Comparison of ENCODE assay signal across 17 mouse cellular contexts in genomic region chr1:193692991-193693390, GRCm38 (mm10).
DNase-seq lines count a peak whose midpoint lies in the region; ATAC-seq and TF ChIP-seq lines count a peak whose summit lies in the region.
"Had no signal": no experiment of that assay in that cellular context is flagged by ENCODE, and none has a peak within 500 bp of the region (broad histone marks: within the 10 kb centered on the region; RNA-seq: fewer than 3 reads in every experiment).

No protein-coding gene starts in this region.

- H3K27ac ChIP-seq in cerebellum, adult 2 months (ENCODE audit: insufficient read depth, low read length), result no peak overlapping the region
- 0 out of 2 replicates have a peak overlapping the region, but pooled peaks have one; percentile 35 for H3K27ac ChIP-seq in hindbrain, embryonic 10.5 days
- H3K27ac ChIP-seq in hindbrain, embryonic 14.5 days, result no peak overlapping the region
- H3K27ac ChIP-seq: gastrocnemius, adult 2 months; left cerebral cortex, adult 2 months; limb, embryonic 13.5 days; liver, embryonic 15.5 days; midbrain, embryonic 15.5 days had no signal

- no peak overlapping the region for H3K4me3 ChIP-seq in cerebellum, adult 2 months (replicated peaks; ENCODE audit: insufficient read depth, low read depth, low read length)
- no peak overlapping the region for H3K4me3 ChIP-seq in hindbrain, embryonic 10.5 days
- H3K4me3 ChIP-seq in hindbrain, embryonic 14.5 days (replicated peaks; ENCODE audit: low read length), result no peak overlapping the region
- no peak overlapping the region for H3K4me3 ChIP-seq in lung, adult 2 months (replicated peaks; ENCODE audit: extremely low read depth, low read depth, low read length)
- H3K4me3 ChIP-seq: gastrocnemius, adult 2 months; left cerebral cortex, adult 2 months; limb, embryonic 13.5 days; liver, embryonic 15.5 days; midbrain, embryonic 15.5 days had no signal

- no peaks in the 10 kb centered on the region for H3K4me1 ChIP-seq in cerebellum, adult 2 months (ENCODE audit: control insufficient read depth, insufficient read depth, low read length)
- peaks cover 12% of the 10 kb centered on the region for H3K4me1 ChIP-seq in hindbrain, embryonic 10.5 days (replicated peaks)
- peaks cover 14% of the 10 kb centered on the region; the same call in 1 of the 2 replicates for H3K4me1 ChIP-seq in hindbrain, embryonic 14.5 days (replicated peaks; ENCODE audit: control insufficient read depth, insufficient read depth, low read length)
- no peaks in the 10 kb centered on the region for H3K4me1 ChIP-seq in lung, adult 2 months (ENCODE audit: control insufficient read depth, insufficient read depth, low read length)
- H3K4me1 ChIP-seq: limb, embryonic 13.5 days had no signal

- WGBS in cerebellum, adult 2 months, result 6% methylated on average over 3 of the region's 3 CpGs
- WGBS in hindbrain, embryonic 10.5 days, result 18% methylated on average over 3 of the region's 3 CpGs
- 23% methylated on average over 3 of the region's 3 CpGs for WGBS in hindbrain, embryonic 14.5 days
- 31% methylated on average over 3 of the region's 3 CpGs for WGBS in lung, adult 2 months

- no peak for ATAC-seq in hindbrain, embryonic 14.5 days (ENCODE audit: low FRiP score)
- ATAC-seq in erythroid progenitor cell, adult 5-6 weeks (replicated peaks; ENCODE audit: low FRiP score, poor library complexity, severe bottlenecking), result no peak
- no peak for ATAC-seq in monocyte, adult 5-6 weeks (replicated peaks; ENCODE audit: insufficient number of reproducible peaks, low FRiP score, low TSS enrichment, poor library complexity, severe bottlenecking)
- ATAC-seq: forebrain, embryonic 16.5 days; midbrain, embryonic 15.5 days had no signal

- no peaks in the 10 kb centered on the region for H3K36me3 ChIP-seq in hindbrain, embryonic 10.5 days
- H3K36me3 ChIP-seq in hindbrain, embryonic 14.5 days (replicated peaks; ENCODE audit: control insufficient read depth, insufficient read depth), result no peaks in the 10 kb centered on the region
- H3K36me3 ChIP-seq: limb, embryonic 13.5 days; liver, embryonic 15.5 days; midbrain, embryonic 15.5 days had no signal

- H3K9ac ChIP-seq in hindbrain, embryonic 14.5 days, result no peak overlapping the region
- H3K9ac ChIP-seq: limb, embryonic 13.5 days; liver, embryonic 15.5 days; midbrain, embryonic 15.5 days had no signal

- H3K9me3 ChIP-seq in hindbrain, embryonic 10.5 days, result no peaks in the 10 kb centered on the region
- H3K9me3 ChIP-seq in hindbrain, embryonic 14.5 days (ENCODE audit: control insufficient read depth, low read length), result 0 out of 2 replicates have a peak, but pooled peaks cover 5% of the 10 kb centered on the region
- H3K9me3 ChIP-seq: limb, embryonic 13.5 days; liver, embryonic 15.5 days; midbrain, embryonic 15.5 days had no signal

- H3K4me2 ChIP-seq in hindbrain, embryonic 14.5 days (replicated peaks), result no peak overlapping the region
- H3K4me2 ChIP-seq: limb, embryonic 13.5 days; liver, embryonic 15.5 days; midbrain, embryonic 15.5 days had no signal

- no peak for TF ChIP-seq POLR2A in cerebellum, adult 2 months (IDR thresholded peaks at IDR 0.05; ENCODE audit: borderline replicate concordance, insufficient read depth, low read length)
- no peak for TF ChIP-seq POLR2A in lung, adult 2 months (IDR thresholded peaks at IDR 0.05; ENCODE audit: borderline replicate concordance, extremely low read depth, low read depth, low read length)

- no peak for TF ChIP-seq CTCF in cerebellum, adult 2 months (IDR thresholded peaks at IDR 0.05; ENCODE audit: borderline replicate concordance, insufficient read depth, low read depth, low read length)
- TF ChIP-seq CTCF in lung, adult 2 months (IDR thresholded peaks at IDR 0.05; ENCODE audit: insufficient read depth, low read length), result no peak

- no peaks in the 10 kb centered on the region for H3K27me3 ChIP-seq in cerebellum, adult 2 months (ENCODE audit: control insufficient read depth, insufficient read depth, low read length)
- no peaks in the 10 kb centered on the region; the same call in 1 of the 2 replicates for H3K27me3 ChIP-seq in hindbrain, embryonic 10.5 days (ENCODE audit: insufficient read depth, poor library complexity, severe bottlenecking)
- no peaks in the 10 kb centered on the region for H3K27me3 ChIP-seq in hindbrain, embryonic 14.5 days (ENCODE audit: control insufficient read depth, insufficient read depth, low read length)
- H3K27me3 ChIP-seq: limb, embryonic 13.5 days; liver, embryonic 15.5 days; midbrain, embryonic 15.5 days had no signal

- DNase-seq in cerebellum, adult 2 months, result peak; percentile 26 to 62
- DNase-seq in cerebellum, adult 8-10 months, result no peak
- DNase-seq in hindbrain, embryonic 10.5 days (ENCODE audit: low spot score), result no peak
- DNase-seq in hindbrain, embryonic 14.5 days (ENCODE audit: low spot score), result no peak
- peak; percentile 8 for DNase-seq in lung, postnatal 14 days
- DNase-seq in lung, adult 2 months, result no peak
- DNase-seq: adrenal gland, postnatal 25 days; gastrocnemius, adult 2 months; right cerebral cortex, postnatal 14 days; thymus, postnatal 36 days had no signal

Comparison
In these comparisons a context has a peak if more than half of its experiments do, and no peak if none do; other contexts are left out.
1. DNase-seq: peak in cerebellum, adult 2 months (2 of 2) and lung, postnatal 14 days (single experiment); none in cerebellum, adult 8-10 months (single experiment), hindbrain, embryonic 10.5 days (single experiment), hindbrain, embryonic 14.5 days (single experiment) and lung, adult 2 months (single experiment).